Mouse (Mus musculus) testis, adult 2 months (tissue): ENCODE measurements at regions not wholly inside any gene's neighbourhood (a gene's known extent, or its start where the extent isn't known, plus 50 kb on each side); places are given as distances from the start of the nearest gene placed in this dataset.

ENCODE experiments used
- CTCF ChIP-seq: fragments of 200-500 bp; IDR thresholded peaks from 2 replicates; pipeline ENCODE4 v1.5.1; 2012; ENCODE audit warnings: low read depth, mild to moderate bottlenecking, inconsistent platforms, low read length, moderate library complexity; ENCODE audit not compliant: control insufficient read depth, insufficient read depth, insufficient replicate concordance
- POLR2A ChIP-seq: fragments of 200-500 bp; IDR thresholded peaks from 2 replicates; pipeline ENCODE4 v1.6.1; 2012; ENCODE audit warnings: low read depth, mild to moderate bottlenecking, inconsistent platforms, low read length, moderate library complexity; ENCODE audit not compliant: control insufficient read depth

- TF ChIP-seq CTCF (no peak), POLR2A (no peak)
Observed at GRCm38 (mm10) chr7:136767231-136767630, 127.2 kb upstream of the Mgmt start.
